Mouse (Mus musculus) mouse trophoblast stem cell (cell line): Measurements from ENCODE around the gene Meltf.

Source experiments
- in situ Hi-C, 2 experiments: fragments of 300-500 bp; cut with MseI, MboI; formaldehyde crosslinking; loops; 2 replicates in 1 of 2; 3 replicates in 1 of 2; pipeline ENCODE4 v1.15.1; 2025

Meltf gene

DNA sequence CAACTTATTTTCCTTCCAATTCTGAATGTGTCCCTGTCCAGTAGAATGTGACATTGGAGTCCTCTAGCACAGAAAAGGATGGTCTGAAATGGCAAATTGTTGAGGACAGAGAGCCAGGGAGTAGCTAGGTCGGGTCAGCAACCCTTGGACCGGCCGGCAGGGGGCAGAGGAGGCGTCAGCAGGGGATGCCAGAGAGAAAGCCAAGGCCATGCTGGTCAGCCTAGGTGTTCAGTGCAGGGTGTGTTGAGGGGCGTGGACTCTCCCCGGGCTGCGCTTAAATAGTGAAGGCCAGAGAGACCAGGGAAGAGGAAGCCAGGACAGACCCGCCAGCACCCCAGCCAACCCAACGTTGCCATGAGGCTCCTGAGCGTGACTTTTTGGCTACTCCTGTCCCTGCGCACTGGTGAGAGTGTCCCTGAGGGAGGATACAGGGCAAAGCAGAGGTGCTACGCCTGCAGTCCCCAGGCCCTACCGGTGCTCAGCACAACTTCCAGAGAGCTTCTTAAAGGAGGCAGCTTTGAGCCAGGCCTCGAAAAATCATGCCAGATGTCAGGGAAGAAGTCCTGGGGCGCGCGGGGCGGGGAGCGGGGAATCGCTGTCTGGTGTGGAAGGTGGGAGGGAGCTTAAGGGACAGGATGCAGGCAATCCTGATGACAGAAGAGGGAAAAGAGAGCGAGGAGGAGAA is at the start of gene Meltf:
Gene Meltf (plus strand): TSS at position 238 of the 685 bp plus-strand sequence.
- in situ Hi-C loops: loop anchor here (5.0 kb wide), 1 partner anchor 39 kb away; no protein-coding TSS in a partner anchor

DNA sequence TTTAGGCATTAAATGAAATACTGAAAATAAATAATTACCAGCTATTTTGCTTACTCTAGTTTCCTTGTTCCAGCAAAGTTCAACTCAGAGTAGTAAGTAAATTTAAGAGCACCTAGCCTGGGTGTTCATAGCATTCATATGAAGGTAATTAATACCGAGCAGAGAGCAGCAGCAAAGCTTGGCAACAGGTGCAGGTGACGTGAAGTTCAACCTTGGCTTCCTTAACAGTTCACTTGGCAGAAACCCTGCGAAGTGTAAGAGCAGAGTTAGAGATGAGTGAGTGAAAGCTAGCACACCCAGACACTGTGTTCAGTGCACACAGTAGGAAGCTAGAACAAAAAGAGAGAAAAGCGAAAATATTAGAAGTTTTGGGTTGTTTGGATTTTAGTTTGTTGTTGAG is 47.9 kb upstream of the Meltf start:
- in situ Hi-C loops: no loop called here

DNA sequence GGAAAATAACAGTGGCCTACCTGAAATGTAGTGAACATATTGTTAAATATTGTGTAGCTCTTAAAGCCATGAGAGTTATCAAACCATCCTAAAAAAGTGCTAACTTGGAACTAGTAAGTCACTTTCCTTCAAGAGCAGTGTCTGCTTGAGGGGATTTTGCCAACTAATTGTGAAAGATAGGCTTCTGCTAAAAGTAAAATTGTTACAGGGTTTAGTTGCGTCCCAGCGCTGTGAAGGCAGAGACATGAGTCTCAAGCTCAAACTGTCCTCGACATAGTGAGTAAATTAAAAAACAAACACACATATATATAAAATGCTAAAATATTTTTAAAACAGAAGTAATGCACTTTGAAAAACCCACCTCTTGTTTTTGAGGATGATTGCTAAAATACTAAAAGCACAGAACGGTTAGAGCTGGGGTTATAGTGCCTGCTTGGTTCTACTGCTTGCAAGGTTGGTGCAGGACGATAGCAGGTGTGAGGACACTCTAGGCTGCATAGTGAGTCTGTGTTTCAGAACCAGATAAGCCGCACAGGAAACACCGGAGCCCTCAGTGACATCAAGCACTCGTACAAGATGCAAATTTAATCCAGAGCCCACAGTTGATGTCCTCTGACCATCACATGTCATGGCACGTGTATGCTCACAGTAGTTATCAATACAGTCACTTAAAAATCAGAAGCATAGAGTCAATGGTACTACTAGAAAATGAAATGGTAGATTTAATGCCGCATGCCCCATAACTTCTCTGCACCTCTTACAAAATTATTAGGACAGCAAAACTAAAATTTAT is 45.8 kb upstream of the Meltf start:
- in situ Hi-C loops: no loop called here

DNA sequence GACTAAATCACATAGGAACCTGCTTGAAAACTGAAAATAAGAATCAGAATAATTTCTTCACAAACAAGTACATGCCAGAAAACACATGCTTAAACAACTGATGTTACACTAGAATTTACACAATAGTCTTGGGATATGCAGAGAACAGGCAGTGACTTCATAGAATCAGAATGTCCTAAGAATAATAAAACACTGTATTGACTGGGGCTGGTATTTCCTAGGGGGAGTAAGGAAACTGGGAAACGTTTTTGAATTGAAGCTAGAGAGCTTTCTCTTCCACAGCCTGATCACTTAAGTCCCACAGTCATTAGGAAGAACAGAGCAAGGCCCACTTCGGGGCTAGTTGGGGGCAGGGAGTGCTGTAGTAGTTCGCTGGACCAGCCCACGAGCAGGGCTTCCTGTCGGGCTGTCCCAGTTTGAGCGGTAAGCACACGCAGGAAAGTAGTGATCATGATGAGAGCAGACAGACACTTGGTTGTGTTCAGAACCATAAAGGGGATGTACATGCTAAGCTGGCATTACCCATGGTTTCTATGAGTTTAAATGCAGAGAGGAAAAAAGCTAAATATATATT is 44.5 kb upstream of the Meltf start:
- in situ Hi-C loops: no loop called here

DNA sequence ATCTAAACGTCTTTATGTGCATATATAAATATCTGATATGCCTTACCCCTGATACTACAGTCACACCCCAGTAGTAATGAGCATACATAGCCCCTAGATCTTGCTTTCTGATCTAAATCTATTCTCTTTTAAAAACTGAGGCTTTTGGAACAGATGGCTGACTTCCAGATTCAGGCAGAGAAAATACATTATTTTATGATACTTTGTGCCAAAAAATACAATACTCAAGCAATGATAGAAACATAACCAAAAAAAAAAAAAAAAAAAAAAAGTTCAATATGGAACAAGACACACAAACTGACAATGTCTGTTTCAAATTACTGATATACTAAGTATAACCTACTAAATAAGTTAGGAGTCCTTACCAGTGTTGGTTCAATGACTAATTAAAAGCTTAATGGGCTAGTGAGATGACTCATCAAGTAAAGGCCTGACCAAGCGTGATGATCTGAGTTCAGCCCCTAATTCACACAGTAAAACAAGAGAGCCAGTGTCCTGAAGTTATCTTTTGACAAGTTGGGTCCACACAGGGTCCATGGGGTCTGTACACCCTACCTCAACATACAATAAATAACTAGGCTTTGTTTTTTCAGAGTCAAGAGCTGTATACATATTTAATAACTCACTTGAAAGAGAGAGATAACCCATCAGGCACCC is 43.8 kb upstream of the Meltf start:
- in situ Hi-C loops: no loop called here

DNA sequence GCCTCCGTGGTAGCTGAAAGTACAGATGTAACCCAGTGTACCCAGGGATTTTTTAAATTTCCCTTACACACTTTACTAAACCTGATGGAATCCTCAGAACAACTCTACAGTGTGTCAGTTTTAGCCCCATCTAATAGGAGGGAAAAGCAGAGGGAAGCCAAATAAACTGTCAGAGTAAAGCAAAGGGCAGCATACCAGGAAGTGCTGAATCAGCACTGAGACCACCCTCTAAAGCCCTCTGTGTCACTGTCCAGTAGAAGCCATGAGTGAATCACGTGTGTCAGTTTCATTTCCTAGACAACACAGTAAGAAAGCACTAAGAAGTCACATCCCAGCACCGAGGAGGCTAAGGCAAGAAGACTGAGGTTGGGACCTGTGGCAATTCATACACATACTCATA is 41.2 kb upstream of the Meltf start:
- in situ Hi-C loops: no loop called here

DNA sequence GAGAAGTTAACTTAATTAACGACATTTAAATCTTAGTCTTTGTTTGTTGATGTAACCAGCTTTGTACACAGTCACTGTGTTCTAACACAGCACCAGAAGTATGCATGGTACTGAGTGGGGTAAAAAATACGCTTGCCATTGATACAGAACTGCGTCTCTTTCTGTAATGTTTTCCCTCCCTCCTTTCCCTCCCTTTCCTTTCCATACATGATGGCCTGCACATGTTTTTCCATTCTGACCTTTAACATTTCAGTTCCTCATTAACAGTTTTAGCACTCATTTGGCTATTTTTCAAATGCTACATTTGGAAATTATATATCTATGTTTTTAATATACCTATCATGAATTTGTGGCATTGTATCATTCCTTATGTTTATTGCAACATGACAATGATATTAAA is 34.4 kb upstream of the Meltf start:
- in situ Hi-C loops: no loop called here

DNA sequence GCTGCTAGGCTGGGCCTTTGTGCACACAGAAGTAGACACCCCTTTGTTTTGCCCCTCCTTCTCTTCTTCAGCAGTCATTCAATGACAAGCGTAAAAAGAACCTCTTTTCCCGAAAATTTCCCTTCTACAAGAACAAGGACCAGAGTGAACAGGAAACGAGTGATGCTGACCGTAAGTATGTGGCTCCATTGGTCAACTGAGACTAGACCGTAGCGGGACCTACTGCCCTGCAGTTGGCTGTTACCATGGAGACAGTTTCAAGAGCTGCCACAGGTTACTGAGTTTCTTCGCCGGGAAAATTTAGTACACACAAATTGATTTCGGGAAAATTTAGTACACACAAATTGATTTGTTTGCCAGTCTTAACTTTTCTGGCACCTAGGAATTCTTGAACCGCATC is 31.8 kb upstream of the Meltf start:
- in situ Hi-C loops: no loop called here

DNA sequence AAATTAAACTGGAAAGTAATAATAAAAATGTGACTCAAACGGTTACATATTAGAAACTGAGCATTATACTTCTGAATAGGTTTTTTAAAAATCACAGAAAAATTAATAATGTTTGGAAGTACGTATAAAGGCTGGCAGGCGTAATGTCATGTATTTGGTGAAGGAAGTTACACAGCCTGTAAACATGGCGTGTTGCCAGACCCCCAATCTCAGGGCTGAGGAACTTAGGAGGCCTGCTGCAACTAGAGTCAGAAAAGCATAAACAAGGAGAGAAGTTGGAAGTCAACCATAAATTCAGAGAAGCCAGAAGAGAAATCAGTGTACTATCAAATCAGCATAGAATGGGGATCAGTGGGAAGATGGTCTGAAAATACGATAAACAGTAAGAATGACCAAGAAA is 14.7 kb upstream of the Meltf start:
- in situ Hi-C loops: no loop called here

DNA sequence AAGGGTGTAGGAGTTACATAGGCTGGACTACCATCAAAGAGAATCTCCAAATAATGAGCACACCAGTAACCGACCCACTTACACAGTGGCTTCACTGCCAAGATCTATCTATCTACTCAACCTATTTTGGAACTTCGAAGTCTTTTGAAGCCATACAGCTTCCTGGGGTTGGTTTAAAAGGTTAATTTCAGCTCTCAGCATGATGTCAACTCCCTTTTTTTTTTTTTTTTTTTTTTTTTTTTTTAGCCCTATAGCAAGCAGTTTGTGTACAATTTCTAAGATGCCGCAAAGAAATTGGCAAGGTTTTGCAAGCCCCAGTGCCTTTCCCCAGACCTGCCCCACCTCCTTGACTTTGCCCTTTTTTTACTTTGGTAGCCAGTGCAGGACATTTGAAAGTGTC is 13.4 kb upstream of the Meltf start:
- in situ Hi-C loops: no loop called here

DNA sequence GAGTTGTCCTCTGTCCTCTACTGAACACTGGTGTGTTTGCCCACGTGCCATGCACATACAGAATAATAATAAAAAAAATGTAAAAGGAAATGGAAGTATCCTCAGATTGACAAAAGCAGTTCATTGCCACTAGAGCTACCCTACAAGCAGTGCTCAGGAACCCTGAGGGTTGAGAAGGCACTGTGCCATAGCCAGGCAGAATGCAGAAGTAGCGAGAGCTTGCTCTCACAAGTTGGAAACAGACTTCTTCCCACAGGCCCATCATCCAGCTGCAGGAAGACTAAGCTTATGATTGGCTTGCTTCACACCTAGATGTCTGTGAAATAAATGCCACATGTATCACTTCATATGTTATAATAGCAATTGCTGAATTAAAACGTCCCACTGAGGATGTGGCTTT is 11.7 kb upstream of the Meltf start:
- in situ Hi-C loops: no loop called here

DNA sequence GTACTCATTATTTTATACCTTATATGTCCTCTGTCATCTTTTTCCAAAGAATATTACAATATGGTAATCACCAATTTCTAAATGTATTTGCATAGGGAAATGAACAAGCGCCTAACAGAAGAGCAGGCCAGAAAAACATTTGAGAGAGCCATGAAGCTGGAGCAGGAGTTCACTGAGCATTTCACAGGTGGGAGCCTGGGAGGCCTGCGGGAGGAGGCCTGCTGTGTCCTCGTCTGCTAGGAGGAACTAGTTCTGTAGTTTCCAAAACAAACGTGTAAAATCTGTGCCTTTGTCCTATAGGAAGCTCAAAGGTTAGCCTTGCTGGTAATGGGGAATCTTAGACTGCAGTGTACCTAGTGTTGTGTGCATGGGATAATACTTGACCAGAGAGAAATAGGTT is 10.9 kb upstream of the Meltf start:
- in situ Hi-C loops: no loop called here

DNA sequence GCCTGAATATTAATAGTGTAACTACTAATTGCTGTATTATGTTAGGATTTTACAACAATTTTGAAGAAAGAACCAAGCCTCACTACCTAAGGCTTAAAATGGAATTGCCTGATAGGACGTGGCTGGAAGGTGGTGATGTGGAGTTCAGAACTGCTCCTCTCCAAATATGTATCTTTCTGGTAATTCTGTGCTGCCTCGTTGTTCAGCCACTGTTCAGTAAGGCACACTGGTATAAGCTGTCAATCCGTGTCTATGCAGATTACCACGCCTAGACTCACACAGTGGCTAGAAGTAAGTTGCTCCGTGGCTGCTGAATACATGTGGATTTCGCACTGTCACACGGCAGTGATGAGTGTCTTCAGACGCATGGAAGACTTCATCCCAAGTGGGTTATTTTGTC is 4.9 kb upstream of the Meltf start:
- in situ Hi-C loops: no loop called here

DNA sequence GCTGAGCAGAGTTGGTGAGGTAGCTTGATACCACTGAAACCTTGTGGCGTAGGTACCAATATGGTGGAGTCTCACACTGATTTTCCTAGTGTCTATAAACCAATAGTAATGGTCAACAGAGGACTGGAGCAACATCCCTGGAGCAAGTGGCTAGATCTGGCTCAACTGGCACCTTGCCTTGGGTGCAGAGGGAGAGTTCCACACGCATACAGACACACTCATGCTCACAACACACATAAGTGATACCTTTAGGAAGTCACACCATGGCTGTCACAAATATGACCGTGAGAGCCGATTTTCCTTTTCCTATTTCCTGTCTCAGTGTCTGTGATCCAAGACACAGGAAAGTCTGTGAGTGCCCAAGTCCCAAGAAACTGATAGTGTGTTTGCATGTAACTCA is 3.2 kb upstream of the Meltf start:
- in situ Hi-C loops: loop anchor here (5.0 kb wide), 1 partner anchor 42 kb away; no protein-coding TSS in a partner anchor

DNA sequence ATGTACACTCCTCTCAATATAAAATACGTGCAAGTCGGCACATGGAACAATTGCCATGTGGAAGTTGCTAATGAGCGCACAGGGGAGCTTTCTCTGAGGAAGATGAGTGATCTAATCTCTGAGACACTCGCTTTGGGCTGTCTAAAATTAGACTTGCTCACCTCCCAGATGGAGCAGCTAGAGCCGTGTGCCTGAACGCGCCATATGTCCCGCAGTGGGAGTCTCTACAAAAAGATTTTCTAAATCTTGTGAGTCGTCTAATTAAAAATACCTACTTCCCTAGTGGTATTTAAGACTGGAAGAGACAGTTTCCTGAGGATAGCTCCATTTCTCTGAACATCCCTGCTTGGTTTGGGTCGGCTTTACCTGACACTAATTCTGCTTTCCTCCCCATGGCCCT is 2.2 kb upstream of the Meltf start:
- in situ Hi-C loops: loop anchor here (5.0 kb wide), 1 partner anchor 41 kb away; no protein-coding TSS in a partner anchor

DNA sequence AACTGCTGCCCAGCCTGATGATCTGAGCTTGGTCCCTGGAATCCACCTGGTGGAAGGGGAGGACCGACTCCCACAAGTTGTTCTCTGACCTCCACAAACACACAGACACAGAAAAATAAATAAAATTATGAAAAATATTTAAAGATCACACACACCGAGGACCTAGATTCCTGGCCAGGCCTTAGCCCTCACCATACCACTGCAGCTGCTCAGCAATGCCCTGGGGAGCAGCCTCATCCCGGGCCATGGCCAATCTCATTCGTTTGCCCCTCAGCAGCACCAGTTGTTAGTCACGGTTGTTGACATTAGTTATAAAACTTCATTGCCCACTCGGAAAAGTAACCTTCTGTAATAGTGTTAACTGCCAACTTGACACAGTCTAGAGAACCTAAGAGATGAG is 558 bp upstream of the Meltf start:
- in situ Hi-C loops: loop anchor here (5.0 kb wide), 1 partner anchor 39 kb away; no protein-coding TSS in a partner anchor

DNA sequence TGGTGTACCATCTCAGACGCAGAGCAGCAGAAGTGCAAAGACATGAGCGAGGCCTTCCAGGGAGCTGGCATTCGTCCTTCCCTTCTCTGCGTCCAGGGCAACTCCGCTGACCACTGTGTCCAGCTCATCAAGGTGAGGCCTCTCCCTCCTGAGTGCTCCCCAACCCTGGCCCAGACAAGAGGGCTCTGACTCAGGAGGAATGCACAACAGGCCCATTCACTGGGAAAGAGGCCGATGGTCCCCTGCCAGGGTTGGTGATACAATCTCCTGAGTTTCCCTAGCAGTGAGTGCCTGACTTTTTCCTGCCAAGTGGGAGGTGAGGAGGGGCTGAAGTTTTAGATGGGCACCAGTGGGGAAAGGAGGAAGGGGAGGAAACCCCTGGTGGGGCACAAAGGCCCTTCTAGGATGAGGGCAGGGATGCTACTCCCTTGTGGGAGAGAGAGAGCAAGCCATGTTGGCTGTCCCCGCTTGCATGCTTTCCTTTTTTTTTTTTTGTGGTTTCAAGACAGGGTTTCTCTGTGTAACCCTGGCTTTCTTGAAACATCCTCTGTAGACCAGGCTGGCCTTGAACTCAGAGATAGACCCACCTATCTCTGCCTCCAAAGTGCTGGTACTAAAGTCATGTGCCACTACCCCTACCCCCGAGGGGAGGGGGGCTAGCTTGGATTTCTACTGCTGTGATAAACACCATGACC is 1.7 kb downstream of the Meltf start:
- in situ Hi-C loops: no loop called here

DNA sequence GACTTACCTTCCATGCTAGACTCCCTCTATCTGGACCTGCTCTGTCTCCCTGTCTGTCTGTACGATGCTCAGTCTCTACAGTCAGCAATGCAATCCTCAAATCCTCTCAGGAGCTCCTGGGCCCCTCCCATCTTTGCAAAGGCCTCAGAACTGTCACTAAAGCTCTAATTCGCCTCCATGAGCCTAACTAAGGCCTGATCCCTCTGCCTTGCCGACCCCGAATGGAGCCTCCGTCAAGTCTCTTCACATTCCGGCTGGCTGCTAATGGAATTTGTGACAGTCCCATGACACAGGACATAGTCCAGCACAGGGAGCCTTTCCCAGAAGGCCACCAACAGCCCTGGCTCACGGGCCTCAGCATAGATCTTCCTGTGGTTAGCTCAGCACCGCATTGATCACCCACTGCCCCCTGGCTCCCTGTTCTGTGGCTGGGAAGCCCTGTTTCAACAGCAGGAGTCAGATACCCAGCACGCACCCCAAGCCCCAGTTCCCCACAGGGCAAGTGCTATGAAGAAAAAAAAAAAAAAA is 3.8 kb downstream of the Meltf start:
- in situ Hi-C loops: no loop called here

DNA sequence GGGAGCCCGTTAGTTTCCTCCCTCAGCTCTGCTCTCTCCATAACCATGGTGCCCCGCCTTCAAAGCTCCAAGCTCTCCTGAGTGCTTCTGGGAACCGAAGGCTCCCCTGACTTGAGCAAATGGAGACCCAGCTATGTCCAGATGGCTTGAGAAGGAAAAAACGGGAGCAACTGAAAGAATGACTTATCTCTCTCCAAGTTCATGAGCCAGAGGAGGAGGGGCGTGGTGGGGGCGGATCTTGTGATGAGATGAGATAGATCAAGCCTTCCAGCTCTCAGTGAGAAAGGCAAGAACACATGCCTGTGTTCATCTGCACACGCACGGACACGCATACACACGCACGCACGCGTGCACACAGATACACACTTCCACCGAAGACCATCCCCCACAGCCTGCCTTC is 4.7 kb downstream of the Meltf start:
- in situ Hi-C loops: no loop called here

DNA sequence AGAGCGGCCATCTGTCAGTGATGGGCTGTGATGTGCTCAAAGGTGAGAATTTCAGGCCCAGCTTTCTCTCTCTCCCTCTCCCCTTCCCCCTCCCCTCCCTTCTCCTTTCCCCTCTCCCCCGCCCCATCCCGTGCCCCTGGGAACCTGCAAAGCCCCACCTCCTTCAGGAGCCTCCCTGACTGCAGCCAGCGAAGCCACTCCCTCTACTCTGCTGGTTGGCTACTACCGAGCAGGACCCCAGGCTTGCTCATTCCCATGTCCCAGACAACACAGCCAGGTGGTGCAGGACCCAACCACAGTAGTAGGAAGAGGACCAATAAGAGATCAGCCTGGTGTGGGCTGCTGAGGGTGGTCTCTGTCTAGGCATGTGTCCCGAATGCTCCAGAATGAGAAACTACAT is 5.3 kb downstream of the Meltf start:
- in situ Hi-C loops: no loop called here

DNA sequence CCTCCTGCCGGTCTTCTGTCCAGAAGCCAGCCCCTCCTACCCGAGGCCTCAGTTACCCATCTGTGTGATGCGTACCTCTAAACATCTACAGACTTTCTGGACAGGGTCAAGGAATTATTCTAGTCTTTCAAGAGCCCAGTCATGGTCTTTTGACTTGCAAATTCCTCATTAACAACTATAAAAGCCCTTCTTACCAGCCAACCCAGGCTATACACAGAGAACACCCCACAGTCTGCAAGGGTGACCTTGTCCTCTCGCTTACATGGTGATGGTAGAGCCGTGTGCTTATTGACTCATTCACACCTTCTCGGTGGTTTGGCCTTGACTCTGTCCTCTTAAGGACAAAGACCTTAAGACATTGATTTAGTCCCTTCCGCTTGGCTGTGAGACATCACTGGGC is 12.3 kb downstream of the Meltf start:
- in situ Hi-C loops: no loop called here
